Mouse (Mus musculus) megakaryocyte, embryonic 14.5 days (primary cell): ENCODE measurements at regions not wholly inside any gene's neighbourhood (a gene's known extent, or its start where the extent isn't known, plus 50 kb on each side); places are given as distances from the start of the nearest gene placed in this dataset.

ENCODE experiments used
- FLI1 ChIP-seq: IDR thresholded peaks from 2 replicates; pipeline ENCODE4 v1.6.1; 2012; ENCODE audit warnings: low read length, inconsistent platforms, mixed read lengths
- GATA1 ChIP-seq: IDR thresholded peaks from 3 replicates; pipeline ENCODE4 v1.6.1; 2012; ENCODE audit warnings: mixed read lengths, low read length, inconsistent platforms, borderline replicate concordance

GRCm38 (mm10) chr6:50767827-50768226 is 113.6 kb upstream of the Npvf start:
- no peak for TF ChIP-seq GATA1
- no peak for TF ChIP-seq FLI1
